Mouse (Mus musculus): ENCODE measurements around the gene Cyp2j6.

The Cyp2j6 gene

DNA sequence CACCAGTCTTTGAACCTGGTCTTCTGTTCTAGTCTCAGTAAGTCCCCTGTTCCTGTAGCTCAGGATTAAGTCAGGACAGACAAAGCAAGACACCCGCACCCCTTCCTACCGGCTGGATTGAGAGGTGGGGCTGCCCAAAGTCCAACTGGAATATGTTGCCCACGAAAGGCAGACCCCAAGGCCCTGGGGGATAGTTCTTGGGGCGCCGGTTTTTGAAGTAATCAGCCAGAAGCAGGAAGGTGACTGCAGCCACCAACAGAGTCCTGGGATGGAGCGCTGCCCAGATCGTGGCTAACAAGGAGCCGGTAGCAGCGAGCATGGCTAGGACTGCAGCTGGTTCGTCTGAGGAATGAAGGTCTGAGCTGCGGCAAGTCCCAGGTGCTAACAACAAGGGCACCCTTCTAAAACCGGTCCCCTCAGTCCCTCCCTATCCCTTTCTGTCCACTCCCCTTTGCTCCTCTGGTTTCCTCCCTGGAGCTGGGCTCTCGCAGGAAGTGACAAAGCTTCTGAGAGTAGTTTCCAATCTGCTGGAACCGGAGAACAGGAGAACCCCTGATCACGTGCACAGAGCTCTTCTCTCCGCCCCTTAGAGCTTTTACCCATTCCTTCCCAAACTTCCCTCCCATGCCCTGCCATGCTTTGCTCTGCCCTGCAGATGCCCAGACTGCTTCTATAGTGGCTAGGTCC is at the start of gene Cyp2j6:
Gene Cyp2j6 (minus strand): TSS at position 529 of the 687 bp plus-strand sequence.
- DNase-seq (ENCODE audit: low read depth, low spot score) = peak; percentile 68

DNA sequence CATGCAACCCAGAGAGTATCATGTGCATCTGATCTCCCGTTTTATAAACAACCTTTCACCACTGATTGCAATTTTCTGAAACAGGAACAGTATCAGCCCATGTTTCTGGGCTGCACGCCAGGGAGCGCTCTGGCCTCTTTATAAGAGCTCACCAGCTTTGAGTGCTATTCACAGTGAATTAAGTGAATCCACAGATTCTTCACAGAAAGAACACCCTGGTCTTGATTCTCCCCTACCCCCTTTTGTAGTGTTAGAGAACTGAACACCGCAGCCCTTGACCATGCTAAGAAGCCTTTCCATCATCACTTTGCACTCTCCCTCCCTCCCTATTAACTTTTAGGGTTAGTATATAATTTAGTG is 38.3 kb upstream of the Cyp2j6 start:
- no peak for DNase-seq (ENCODE audit: low read depth, low spot score)

DNA sequence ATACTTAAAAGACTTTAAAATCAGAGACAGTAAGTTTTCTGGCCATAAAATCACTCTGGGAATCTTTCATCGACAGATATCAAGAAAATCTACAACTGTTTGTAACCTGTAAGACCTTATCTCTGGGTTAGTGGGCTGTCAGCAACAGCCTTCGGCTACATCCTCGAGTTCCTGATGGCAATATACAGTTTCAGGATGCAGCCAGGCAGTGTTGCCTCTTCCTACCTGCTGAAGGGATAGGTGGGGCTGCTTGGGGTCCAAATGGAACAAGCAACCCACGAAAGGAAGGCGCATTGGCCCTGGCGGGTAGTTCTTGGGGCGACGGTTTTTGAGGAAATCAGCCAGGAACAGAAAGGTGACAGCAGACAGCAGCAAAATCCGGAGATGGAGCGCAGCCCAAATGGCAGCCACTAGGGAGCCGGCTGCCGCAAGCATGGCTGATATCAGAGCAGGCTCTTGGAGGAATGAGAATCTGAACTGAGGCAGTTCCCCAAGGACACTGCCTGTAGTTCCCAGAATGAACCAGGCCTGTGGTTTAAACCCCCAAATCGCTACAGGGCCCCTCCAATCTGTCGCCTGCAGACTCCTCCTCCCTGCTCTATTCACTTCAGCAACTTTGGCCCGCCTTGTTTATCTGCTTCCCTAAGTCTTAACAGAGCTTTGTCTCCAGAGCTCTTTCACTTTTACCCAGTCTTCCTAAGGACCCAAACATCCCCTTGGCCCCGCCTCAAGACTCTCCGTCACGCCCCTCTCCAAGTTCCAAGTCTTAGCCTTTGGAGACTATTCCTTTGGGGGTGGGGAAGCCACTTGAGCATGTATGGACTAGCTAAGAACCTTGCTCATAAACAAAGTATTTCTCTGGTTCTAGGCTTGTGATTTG is 37.7 kb upstream of the Cyp2j6 start, which contains the start of gene Cyp2j9:
Gene Cyp2j9 (minus strand): TSS at position 668 of the 880 bp plus-strand sequence.
- peak; percentile 78 for DNase-seq (ENCODE audit: low read depth, low spot score)

DNA sequence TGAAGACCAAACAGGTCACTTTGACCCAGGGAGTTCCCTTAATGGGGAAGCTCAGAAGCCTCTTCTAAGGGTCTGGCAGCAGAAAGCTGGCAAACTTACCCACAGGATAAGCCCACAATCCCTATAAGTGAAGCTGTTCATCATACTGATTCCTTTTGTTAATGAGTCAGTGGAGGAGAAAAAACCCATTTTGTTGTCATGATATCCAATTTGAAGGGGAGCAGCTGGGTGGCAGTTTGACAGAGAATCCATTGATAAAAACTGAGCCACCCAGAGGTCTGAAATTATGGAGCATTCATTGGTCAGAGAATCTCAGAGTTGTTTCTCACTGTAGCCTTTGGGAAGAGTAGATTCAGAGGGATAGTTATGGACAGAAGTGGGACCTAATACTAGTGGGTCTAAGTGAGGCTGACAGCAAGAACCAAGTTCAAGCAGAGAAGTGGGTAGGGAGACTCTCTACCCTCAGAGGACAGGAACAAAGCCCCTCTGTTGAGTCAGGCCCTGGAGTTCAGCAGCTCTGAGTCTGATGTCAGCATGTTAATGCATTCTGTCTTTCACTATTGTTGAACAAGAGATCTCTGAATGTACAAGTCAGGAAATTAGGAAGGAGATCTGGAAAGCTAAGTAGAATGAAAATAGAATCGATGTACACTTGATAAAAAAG is 28.1 kb upstream of the Cyp2j6 start:
- DNase-seq (ENCODE audit: low read depth, low spot score) = no peak

DNA sequence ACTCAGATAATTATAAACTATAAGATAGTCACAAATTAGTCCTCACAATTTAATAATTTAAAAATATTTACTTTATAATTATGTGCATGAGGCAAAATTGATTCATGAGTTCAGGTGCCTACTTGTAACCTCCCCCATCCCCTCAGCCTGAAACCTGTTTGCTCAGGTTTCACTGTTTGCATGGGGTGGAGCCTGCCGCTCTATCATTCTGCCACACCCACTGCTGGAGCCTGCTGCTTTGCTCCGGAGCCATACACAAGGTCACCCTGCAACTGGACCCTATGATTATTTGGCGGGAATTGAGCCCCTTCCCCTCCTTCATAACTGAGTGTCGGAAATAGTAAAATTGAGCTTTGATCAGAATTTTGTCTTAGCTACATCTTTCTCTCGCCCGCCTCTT is 26.9 kb upstream of the Cyp2j6 start:
- DNase-seq (ENCODE audit: low read depth, low spot score) = peak; percentile 10

DNA sequence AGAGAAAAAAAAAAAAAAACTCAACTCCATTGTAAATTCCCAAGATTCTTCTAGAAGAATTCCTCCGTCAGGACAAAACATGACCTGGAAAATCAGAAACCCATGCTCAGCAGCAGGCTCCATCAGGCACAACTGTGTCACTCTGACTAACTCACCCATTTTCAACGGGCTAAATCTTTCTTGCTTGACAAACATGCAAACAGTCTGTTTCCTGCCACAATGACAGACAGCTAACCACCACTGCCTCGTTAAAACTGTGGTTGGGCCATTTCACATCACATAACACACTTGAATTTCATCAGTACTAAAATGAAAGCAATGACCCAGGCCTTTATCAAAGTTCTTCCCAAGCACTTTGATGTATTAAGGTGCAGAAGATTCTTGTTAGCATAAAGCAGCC is 16.0 kb upstream of the Cyp2j6 start:
- DNase-seq (ENCODE audit: low read depth, low spot score) = no peak

DNA sequence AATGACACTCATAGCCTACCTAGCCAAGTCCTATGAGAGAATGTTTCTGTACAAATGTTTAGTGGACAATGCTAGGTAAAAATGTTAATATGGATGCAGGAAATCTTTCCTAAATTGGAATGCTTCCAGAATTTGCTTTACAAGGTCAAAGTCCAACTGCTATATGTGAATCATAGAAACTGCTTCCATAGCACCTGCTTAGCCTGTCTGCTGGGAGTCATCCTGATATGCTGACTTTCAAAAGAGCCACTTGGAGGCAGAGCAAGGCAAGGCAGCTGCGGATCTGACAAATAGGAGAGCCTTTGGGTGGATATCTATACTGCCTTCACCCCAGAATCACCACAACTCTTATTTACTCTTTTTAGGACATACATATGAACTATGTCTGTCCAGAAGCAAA is 14.5 kb upstream of the Cyp2j6 start:
- DNase-seq (ENCODE audit: low read depth, low spot score) = no peak

DNA sequence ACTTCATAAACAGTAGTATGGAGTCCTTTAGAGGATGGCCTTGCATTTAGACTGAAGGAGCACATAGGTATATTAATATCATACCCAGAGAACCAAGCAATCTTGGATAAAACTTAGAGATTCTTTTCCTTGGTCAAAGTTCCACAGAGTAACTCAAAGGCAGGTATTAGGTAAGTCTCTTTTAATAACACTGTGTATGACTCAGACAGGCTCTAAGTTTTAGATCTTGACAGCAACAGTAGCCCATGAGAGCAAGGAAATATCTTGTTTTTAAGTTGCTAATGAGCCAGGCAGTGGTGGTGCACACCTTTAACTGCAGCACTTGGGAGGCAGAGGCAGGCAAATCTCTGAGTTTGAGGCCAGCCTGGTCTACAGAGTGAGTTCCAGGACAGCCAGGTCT is 12.3 kb upstream of the Cyp2j6 start:
- no peak for DNase-seq (ENCODE audit: low read depth, low spot score)

DNA sequence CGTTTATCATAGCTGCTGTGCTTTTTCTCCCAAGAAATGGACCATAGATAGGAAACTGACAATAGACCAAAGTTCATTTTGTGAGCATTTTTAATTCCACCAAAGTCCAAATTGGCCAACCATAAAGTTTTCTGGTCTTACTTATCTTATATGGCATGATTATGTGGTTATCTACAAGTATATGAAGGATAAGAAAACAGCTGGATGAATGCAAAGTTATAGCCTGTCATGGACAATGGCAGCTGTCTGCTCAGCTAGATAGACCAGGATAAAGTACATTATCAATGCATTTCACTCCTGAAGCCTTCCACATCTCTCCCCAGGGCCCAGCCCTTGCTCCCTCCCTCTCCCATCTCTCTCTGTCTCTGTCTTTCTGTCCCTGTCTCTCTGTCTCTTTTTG is 7.0 kb upstream of the Cyp2j6 start:
- no peak for DNase-seq (ENCODE audit: low read depth, low spot score)

DNA sequence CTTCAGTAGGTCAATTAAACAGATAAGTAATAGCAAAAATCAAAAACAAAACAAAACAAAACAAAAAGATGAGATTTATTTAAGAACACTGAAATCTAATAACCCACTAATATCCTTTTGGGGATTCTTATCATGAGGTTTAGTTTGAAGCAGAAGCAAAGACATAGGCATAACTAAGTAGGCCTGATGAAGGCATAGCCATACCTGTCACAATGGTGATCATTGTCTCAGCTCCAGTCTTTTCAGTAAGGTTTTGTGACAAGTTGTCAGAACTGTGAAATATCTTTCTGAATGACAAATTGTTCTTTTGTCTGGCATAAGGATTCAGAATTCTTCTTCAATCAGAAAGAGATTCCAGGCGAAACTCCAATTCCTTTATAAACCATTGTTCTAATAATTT is 6.3 kb upstream of the Cyp2j6 start:
- no peak for DNase-seq (ENCODE audit: low read depth, low spot score)

DNA sequence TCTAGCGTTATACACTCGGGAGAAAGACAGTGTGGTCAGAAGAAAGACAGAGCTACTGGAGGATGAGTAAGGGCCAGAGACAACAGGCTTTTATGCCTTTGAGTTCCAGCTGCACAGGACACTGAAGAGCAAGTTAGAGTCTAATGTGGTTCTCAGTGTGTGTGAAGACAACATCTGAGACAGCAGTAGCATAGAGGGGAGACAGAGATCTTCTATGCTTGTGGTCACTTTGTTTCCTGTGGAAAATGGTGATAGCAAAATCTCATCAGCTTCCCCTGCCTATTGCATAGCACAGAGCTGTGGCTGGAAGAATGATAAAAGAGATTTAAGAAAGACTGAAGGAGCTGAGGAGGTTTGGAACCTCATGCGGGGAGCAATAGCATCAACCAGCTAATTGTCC is 1.8 kb downstream of the Cyp2j6 start:
- no peak for DNase-seq (ENCODE audit: low read depth, low spot score)

DNA sequence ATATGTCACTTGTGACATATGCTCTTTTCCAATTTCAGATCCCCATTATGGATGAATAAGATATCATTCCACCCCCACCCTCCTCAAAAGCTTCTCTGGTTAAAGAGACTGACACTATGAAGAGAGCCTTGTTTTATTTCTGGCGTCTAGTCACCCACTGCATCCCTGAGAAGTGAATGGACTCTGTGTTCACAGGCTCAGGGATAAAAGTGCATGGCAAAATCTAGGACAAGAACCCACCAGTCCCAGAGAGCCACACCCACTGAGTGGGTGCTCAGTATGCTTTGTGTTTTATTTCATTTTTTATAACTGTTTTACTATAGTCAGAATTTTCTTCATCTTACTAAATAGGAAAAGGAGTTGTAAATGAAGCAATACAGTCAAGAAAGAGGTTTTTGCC is 7.5 kb downstream of the Cyp2j6 start:
- no peak for DNase-seq (ENCODE audit: low read depth, low spot score)

DNA sequence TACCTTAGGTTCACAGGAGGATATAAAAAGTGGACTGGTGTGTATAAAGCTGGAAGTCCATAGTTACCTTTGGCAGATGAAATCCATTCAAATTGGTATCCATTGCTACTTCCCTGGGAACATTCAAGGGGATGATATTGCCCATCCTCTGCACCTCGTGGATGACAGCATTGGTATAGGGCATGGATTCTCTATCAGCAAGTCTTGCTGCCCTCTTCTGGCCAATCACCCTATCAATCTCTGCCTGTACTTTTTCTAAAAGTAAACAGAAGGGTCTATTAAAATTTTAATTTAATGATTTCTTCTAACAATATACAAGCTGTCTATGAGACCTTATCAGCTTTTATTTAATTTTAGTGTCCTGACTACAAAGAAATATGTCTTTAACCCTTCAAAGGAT is 27.7 kb downstream of the Cyp2j6 start:
- peak; percentile 8 for DNase-seq (ENCODE audit: low read depth, low spot score)

DNA sequence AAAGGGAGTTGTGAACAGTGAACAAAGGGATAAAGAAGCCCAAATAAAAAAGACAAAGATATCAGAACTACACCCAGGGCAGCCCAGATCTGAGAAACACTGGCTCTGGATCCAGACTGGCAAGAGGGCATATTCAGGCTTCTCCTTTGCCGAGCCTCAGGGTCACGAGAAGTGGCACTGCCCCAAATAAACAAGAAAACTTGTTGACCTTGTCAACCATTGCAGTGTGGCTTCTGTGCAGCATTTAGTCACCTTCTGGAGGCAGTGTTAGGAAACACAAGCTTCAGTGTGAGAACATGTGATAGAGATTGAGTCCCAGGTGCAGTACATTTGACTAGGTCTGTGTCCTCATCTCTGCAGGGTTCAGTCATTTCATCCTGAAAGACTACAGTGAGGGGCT is 31.2 kb downstream of the Cyp2j6 start:
- DNase-seq (ENCODE audit: low read depth, low spot score) = no peak

DNA sequence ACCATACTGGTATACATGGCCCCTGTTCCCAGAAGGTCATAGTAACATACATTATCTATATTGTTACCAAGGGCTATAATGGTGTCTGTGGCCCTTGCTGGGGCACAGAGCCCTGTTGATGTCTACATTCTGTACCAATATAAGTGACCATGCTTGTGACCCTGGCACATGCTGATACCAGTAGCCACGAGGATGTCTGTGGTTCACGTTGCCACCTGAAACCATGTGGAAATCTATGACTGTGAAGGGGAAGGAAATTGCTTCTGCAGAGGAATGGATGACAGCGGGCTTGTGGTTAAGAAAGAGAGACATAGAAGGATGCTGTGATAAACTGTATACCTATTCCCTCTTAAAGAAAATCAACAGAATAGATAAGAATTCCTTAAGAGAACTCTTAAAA is 43.4 kb downstream of the Cyp2j6 start:
- no peak for DNase-seq (ENCODE audit: low read depth, low spot score)

DNA sequence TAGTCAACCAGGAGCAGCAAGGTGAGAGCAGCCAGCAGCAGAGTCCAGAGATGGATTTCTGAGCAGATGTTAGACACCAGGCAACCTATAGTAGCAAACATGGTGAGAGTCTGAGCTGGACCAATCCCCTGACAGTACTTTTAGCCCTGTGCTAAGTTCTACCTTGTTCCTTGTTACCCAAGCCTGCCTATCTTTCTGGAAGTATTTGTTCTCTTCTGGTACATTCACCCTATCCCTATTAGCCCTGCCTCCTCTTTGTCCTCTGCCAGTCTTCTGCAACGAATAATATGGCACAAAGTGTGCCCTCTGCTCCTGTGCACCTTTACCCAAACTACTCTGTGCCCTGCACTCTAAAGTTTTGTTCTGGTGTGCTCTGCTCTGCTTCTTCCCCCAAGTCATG is 46.2 kb downstream of the Cyp2j6 start, which contains the start of gene Cyp2j8:
Gene Cyp2j8 (minus strand): TSS at position 101 of the 400 bp plus-strand sequence.
- DNase-seq (ENCODE audit: low read depth, low spot score) = no peak
